Mouse (Mus musculus): ENCODE results near the gene Slc16a13. TPM values are rescaled to one million over a fixed set of nuclear protein-coding genes. Genes with fewer than 3 reads are reported as not detected.

The Slc16a13 gene
- total and polyA plus RNA-seq, 3 experiments = 4.7 to 8.3 (median 5.7) TPM

DNA sequence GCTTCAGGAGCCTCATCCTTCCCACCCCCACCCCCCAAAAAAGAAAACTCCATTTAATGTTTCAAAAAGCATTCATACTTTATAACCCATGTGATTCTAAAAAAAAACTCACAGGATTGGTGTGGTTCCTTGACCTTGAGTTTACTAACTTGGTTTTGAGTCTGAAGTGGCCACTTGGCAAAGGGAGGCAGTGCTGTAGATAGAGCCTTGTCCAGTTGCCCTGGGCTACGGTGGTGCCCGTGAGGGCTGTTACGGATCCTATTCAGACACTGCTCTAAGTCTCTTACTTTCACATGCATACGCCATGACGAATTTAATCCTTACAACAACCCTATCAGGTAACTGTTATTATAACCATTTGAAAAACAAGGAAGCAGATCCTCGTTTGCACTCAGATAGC is 8.9 kb downstream of the Slc16a13 start:
- ATAC-seq (ENCODE audit: extremely low read depth, insufficient number of reproducible peaks, low FRiP score, poor library complexity, severe bottlenecking) (no peak), DNase-seq (ENCODE audit: low spot score) (no peak)
- TF ChIP-seq POLR2AphosphoS5 (IDR thresholded peaks at IDR 0.05; ENCODE audit: insufficient replicate concordance, low read depth, low read length) (no peak), GATA1 (IDR thresholded peaks at IDR 0.05; ENCODE audit: borderline replicate concordance, low read length) (no peak), GATA2 (IDR thresholded peaks at IDR 0.05; ENCODE audit: borderline replicate concordance, low read depth, low read length) (no peak), CTCF (IDR thresholded peaks at IDR 0.05; ENCODE audit: low read depth, low read length) (no peak), TAL1 (conservative IDR thresholded peaks at IDR 0.05; ENCODE audit: low read depth, low read length) (no peak)
- H3K4me1 ChIP-seq (ENCODE audit: insufficient read depth, low read depth, low read length) = no peaks in the 10 kb centered on the region
- no peak overlapping the region for H3K4me3 ChIP-seq (ENCODE audit: low read depth, low read length)
- H3K27me3 ChIP-seq (ENCODE audit: insufficient read depth, low read length) = peaks cover 10% of the 10 kb centered on the region
- peaks cover 10% of the 10 kb centered on the region; the same call in 1 of the 2 replicates for H3K9me3 ChIP-seq (replicated peaks)
- H3K36me3 ChIP-seq (replicated peaks) = peaks cover 19% of the 10 kb centered on the region

DNA sequence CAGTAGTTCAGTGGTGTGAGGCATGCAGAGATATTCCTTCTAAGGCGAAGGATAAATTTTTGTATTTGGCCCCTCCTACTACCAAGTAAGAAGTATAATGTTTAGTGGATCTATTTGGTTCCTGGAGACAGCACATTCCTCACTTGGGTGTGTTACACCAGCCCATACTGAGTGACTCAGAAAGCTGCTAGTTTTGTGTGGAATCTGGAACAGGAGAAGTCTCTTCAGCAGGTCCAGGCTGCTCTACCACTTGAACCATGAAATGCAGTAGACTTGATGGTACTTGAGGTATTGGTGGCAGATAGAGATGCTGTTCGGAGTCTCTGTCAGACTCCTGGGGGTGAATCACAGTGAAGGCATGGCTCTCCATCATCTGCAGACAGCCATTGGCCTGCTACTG is 10.2 kb downstream of the Slc16a13 start:
- no peak for ATAC-seq (ENCODE audit: extremely low read depth, insufficient number of reproducible peaks, low FRiP score, poor library complexity, severe bottlenecking)

GRCm38 (mm10) chr11:70208778-70209388 is 12.0 kb downstream of the Slc16a13 start:
- H3K9me3 ChIP-seq (replicated peaks) = no peaks in the 10 kb centered on the region
- peaks cover 23% of the 10 kb centered on the region for H3K27me3 ChIP-seq (ENCODE audit: insufficient read depth, low read length)
- TF ChIP-seq POLR2AphosphoS5 (IDR thresholded peaks at IDR 0.05; ENCODE audit: insufficient replicate concordance, low read depth, low read length) (no peak), GATA1 (IDR thresholded peaks at IDR 0.05; ENCODE audit: borderline replicate concordance, low read length) (no peak), CTCF (IDR thresholded peaks at IDR 0.05; ENCODE audit: low read depth, low read length) (no peak), TAL1 (conservative IDR thresholded peaks at IDR 0.05; ENCODE audit: low read depth, low read length) (no peak)
- H3K4me3 ChIP-seq (ENCODE audit: low read depth, low read length) = no peak overlapping the region
- DNase-seq (ENCODE audit: low spot score) (no peak), ATAC-seq (ENCODE audit: extremely low read depth, insufficient number of reproducible peaks, low FRiP score, poor library complexity, severe bottlenecking) (no peak)
- no peaks in the 10 kb centered on the region for H3K4me1 ChIP-seq (ENCODE audit: insufficient read depth, low read depth, low read length)
- no peaks in the 10 kb centered on the region for H3K36me3 ChIP-seq (replicated peaks)

More for the DNA sequence above, 10.2 kb downstream of the Slc16a13 start:
- Histone ChIP-seq H3K4me1 (ENCODE audit: insufficient read depth, low read depth, low read length) (no peaks in the 10 kb centered on the region), H3K36me3 (replicated peaks) (peaks cover 8% of the 10 kb centered on the region), H3K27me3 (ENCODE audit: insufficient read depth, low read length) (peaks cover 16% of the 10 kb centered on the region), H3K4me3 (ENCODE audit: low read depth, low read length) (no peak overlapping the region), H3K9me3 (replicated peaks) (peaks cover 10% of the 10 kb centered on the region; the same call in 1 of the 2 replicates)
- no peak for DNase-seq (ENCODE audit: low spot score)
- TF ChIP-seq POLR2AphosphoS5 (IDR thresholded peaks at IDR 0.05; ENCODE audit: insufficient replicate concordance, low read depth, low read length) (no peak), CTCF (IDR thresholded peaks at IDR 0.05; ENCODE audit: low read depth, low read length) (no peak), GATA2 (IDR thresholded peaks at IDR 0.05; ENCODE audit: borderline replicate concordance, low read depth, low read length) (no peak), TAL1 (conservative IDR thresholded peaks at IDR 0.05; ENCODE audit: low read depth, low read length) (no peak), GATA1 (IDR thresholded peaks at IDR 0.05; ENCODE audit: borderline replicate concordance, low read length) (no peak)

GRCm38 (mm10) chr11:70207283-70207682 is 13.6 kb downstream of the Slc16a13 start:
- ATAC-seq (ENCODE audit: extremely low read depth, insufficient number of reproducible peaks, low FRiP score, poor library complexity, severe bottlenecking) = no peak

GRCm38 (mm10) chr11:70206801-70207200 is 14.1 kb downstream of the Slc16a13 start:
- H3K36me3 ChIP-seq (replicated peaks) = no peaks in the 10 kb centered on the region
- DNase-seq (ENCODE audit: low spot score) (no peak), ATAC-seq (ENCODE audit: extremely low read depth, insufficient number of reproducible peaks, low FRiP score, poor library complexity, severe bottlenecking) (no peak)
- TF ChIP-seq GATA1 (IDR thresholded peaks at IDR 0.05; ENCODE audit: borderline replicate concordance, low read length) (no peak), POLR2AphosphoS5 (IDR thresholded peaks at IDR 0.05; ENCODE audit: insufficient replicate concordance, low read depth, low read length) (no peak), TAL1 (conservative IDR thresholded peaks at IDR 0.05; ENCODE audit: low read depth, low read length) (no peak), CTCF (IDR thresholded peaks at IDR 0.05; ENCODE audit: low read depth, low read length) (no peak), GATA2 (IDR thresholded peaks at IDR 0.05; ENCODE audit: borderline replicate concordance, low read depth, low read length) (no peak)
- no peaks in the 10 kb centered on the region for H3K9me3 ChIP-seq (replicated peaks)
- no peak overlapping the region for H3K4me3 ChIP-seq (ENCODE audit: low read depth, low read length)
- H3K4me1 ChIP-seq (ENCODE audit: insufficient read depth, low read depth, low read length) = peaks cover 7% of the 10 kb centered on the region; the same call in 1 of the 2 replicates
- peaks cover 37% of the 10 kb centered on the region for H3K27me3 ChIP-seq (ENCODE audit: insufficient read depth, low read length)

More at GRCm38 (mm10) chr11:70207283-70207682, 13.6 kb downstream of the Slc16a13 start:
- Histone ChIP-seq H3K36me3 (replicated peaks) (no peaks in the 10 kb centered on the region), H3K27me3 (ENCODE audit: insufficient read depth, low read length) (peaks cover 35% of the 10 kb centered on the region), H3K4me1 (ENCODE audit: insufficient read depth, low read depth, low read length) (peaks cover 3% of the 10 kb centered on the region; the same call in 1 of the 2 replicates), H3K9me3 (replicated peaks) (no peaks in the 10 kb centered on the region), H3K4me3 (ENCODE audit: low read depth, low read length) (no peak overlapping the region)
- DNase-seq (ENCODE audit: low spot score) = no peak
- TF ChIP-seq TAL1 (conservative IDR thresholded peaks at IDR 0.05; ENCODE audit: low read depth, low read length) (no peak), POLR2AphosphoS5 (IDR thresholded peaks at IDR 0.05; ENCODE audit: insufficient replicate concordance, low read depth, low read length) (no peak), GATA2 (IDR thresholded peaks at IDR 0.05; ENCODE audit: borderline replicate concordance, low read depth, low read length) (no peak), GATA1 (IDR thresholded peaks at IDR 0.05; ENCODE audit: borderline replicate concordance, low read length) (no peak), CTCF (IDR thresholded peaks at IDR 0.05; ENCODE audit: low read depth, low read length) (no peak)

GRCm38 (mm10) chr11:70201691-70202090 is 19.2 kb downstream of the Slc16a13 start:
- DNase-seq (ENCODE audit: low spot score) (peak; percentile 53), ATAC-seq (ENCODE audit: extremely low read depth, insufficient number of reproducible peaks, low FRiP score, poor library complexity, severe bottlenecking) (no peak)
- peaks cover 42% of the 10 kb centered on the region for H3K27me3 ChIP-seq (ENCODE audit: insufficient read depth, low read length)

More at GRCm38 (mm10) chr11:70201691-70202090, 19.2 kb downstream of the Slc16a13 start:
- H3K36me3 ChIP-seq (replicated peaks) = no peaks in the 10 kb centered on the region
- TF ChIP-seq GATA1 (IDR thresholded peaks at IDR 0.05; ENCODE audit: borderline replicate concordance, low read length) (no peak), TAL1 (conservative IDR thresholded peaks at IDR 0.05; ENCODE audit: low read depth, low read length) (no peak), POLR2AphosphoS5 (IDR thresholded peaks at IDR 0.05; ENCODE audit: insufficient replicate concordance, low read depth, low read length) (no peak), CTCF (IDR thresholded peaks at IDR 0.05; ENCODE audit: low read depth, low read length) (peak; percentile 91), GATA2 (IDR thresholded peaks at IDR 0.05; ENCODE audit: borderline replicate concordance, low read depth, low read length) (no peak)
- no peaks in the 10 kb centered on the region for H3K9me3 ChIP-seq (replicated peaks)
- peaks cover 22% of the 10 kb centered on the region for H3K4me1 ChIP-seq (ENCODE audit: insufficient read depth, low read depth, low read length)
- no peak overlapping the region for H3K4me3 ChIP-seq (ENCODE audit: low read depth, low read length)
